Mouse (Mus musculus): Measurements from ENCODE around the gene Usp17lb. TPM values are rescaled to one million over a fixed set of nuclear protein-coding genes. Genes with fewer than 3 reads are reported as not detected.

Gene Usp17lb
- polyA plus RNA-seq (2017; shearing (Covaris generic)), result not detected

DNA sequence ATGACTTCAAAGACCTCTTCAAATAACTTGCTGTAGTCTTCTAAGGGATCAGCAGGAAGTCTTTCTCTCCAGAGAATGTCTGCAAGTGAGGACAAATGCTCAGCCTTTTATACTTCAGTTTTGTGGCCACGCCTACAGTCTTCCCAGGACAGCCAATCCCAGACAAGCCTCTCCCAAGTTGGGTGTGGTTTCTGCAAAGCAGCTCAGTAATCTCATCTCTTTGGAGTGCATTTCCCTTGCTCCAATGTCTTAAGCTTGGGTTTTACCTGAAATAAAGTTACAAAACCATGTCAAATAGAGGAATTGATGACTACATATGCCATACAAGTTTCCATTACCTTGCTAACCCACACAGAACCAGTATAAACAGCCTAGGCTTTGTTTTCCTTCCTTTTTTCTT is at the start of gene Usp17lb:
Gene Usp17lb, minus strand, starts transcription at position 101 of the 400 bp plus-strand sequence.

GRCm38 (mm10) chr7:104877731-104878130 is 35.3 kb upstream of the Usp17lb start, which contains the start of gene Olfr665:
TSS of gene Olfr665 (plus strand) at chr7:104878031.

DNA sequence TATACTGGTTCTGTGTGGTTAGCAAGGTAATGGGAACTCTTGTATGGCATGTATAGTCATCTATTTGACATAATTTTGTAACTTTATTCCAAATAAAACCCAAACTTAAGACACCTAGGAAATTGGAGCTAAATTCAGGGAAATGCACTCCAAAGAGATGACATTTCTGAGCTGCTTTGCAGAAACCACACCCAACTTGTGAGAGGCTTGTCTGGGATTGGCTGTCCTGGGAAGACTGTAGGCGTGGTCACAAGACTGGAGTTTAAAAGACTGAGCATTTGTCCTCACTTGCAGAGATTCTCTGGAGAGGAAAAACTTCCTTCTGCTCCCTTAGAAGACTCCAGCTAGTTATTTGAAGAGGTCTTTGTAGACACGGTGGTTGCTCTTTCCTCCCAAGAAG is 14.3 kb upstream of the Usp17lb start, which contains the start of gene Usp17la:
Gene Usp17la, plus strand, starts transcription at position 301 of the 400 bp plus-strand sequence.

Other genes starting within 250 kb of the Usp17lb start
- not detected for gene Olfr655, start 240.8 kb downstream of the Usp17lb start, polyA plus RNA-seq (2017; shearing (Covaris generic))
- not detected for gene Olfr656, start 228.6 kb downstream of the Usp17lb start, polyA plus RNA-seq (2017; shearing (Covaris generic))
- gene Olfr657, start 217.8 kb downstream of the Usp17lb start, polyA plus RNA-seq (2017; shearing (Covaris generic)), result not detected
- gene Olfr658, start 195.3 kb downstream of the Usp17lb start, polyA plus RNA-seq (2017; shearing (Covaris generic)), result not detected
- gene Olfr659, start 175.8 kb downstream of the Usp17lb start, polyA plus RNA-seq (2017; shearing (Covaris generic)), result not detected
- not detected for gene Olfr661, start 156.1 kb downstream of the Usp17lb start, polyA plus RNA-seq (2017; shearing (Covaris generic))
- not detected for gene Usp17le, start 65.1 kb downstream of the Usp17lb start, polyA plus RNA-seq (2017; shearing (Covaris generic))
- gene Usp17la, start 14.4 kb upstream of the Usp17lb start, polyA plus RNA-seq (2017; shearing (Covaris generic)), result 0.10 TPM
- not detected for gene Olfr665, start 35.4 kb upstream of the Usp17lb start, polyA plus RNA-seq (2017; shearing (Covaris generic))
- not detected for gene Olfr666, start 53.3 kb upstream of the Usp17lb start, polyA plus RNA-seq (2017; shearing (Covaris generic))
- not detected for gene Olfr667, start 78.9 kb upstream of the Usp17lb start, polyA plus RNA-seq (2017; shearing (Covaris generic))
- gene Olfr668, start 85.5 kb upstream of the Usp17lb start, polyA plus RNA-seq (2017; shearing (Covaris generic)), result not detected
- not detected for gene Olfr669, start 91.6 kb upstream of the Usp17lb start, polyA plus RNA-seq (2017; shearing (Covaris generic))
- gene Olfr670, start 120.0 kb upstream of the Usp17lb start, polyA plus RNA-seq (2017; shearing (Covaris generic)), result not detected
- not detected for gene Olfr671, start 136.5 kb upstream of the Usp17lb start, polyA plus RNA-seq (2017; shearing (Covaris generic))
- not detected for gene Olfr672, start 159.4 kb upstream of the Usp17lb start, polyA plus RNA-seq (2017; shearing (Covaris generic))
- not detected for gene Olfr675, start 185.9 kb upstream of the Usp17lb start, polyA plus RNA-seq (2017; shearing (Covaris generic))
- gene Olfr676, start 190.1 kb upstream of the Usp17lb start, polyA plus RNA-seq (2017; shearing (Covaris generic)), result not detected
- gene Olfr677, start 208.8 kb upstream of the Usp17lb start, polyA plus RNA-seq (2017; shearing (Covaris generic)), result not detected
- gene Olfr678, start 221.9 kb upstream of the Usp17lb start, polyA plus RNA-seq (2017; shearing (Covaris generic)), result not detected
- not detected for gene Olfr679, start 238.6 kb upstream of the Usp17lb start, polyA plus RNA-seq (2017; shearing (Covaris generic))